Mouse (Mus musculus) gastrocnemius, postnatal 14 days (tissue): ENCODE data around the gene Man1c1. TPM values are rescaled to one million over a fixed set of nuclear protein-coding genes. Genes with fewer than 3 reads are reported as not detected.

Experiments
- DNase-seq: peaks from one replicate; pipeline ENCODE4 v3.0.0; 2021; ENCODE audit warnings: mixed read lengths
- intact Hi-C: fragments of 180-260 bp; cut with DNase I; formaldehyde crosslinking; loops from one replicate; pipeline ENCODE4 v1.15.1; 2025; ENCODE audit warnings: low total_unique reads
- total RNA-seq, 2 experiments: library from RNA; stranded (reverse); gene quantifications; 2 replicates each; pipeline ENCODE4 v1.2.3; 2021

Man1c1 gene
- total RNA-seq, 2 experiments from 2014 or later = 7.9 to 9.5 TPM

DNA sequence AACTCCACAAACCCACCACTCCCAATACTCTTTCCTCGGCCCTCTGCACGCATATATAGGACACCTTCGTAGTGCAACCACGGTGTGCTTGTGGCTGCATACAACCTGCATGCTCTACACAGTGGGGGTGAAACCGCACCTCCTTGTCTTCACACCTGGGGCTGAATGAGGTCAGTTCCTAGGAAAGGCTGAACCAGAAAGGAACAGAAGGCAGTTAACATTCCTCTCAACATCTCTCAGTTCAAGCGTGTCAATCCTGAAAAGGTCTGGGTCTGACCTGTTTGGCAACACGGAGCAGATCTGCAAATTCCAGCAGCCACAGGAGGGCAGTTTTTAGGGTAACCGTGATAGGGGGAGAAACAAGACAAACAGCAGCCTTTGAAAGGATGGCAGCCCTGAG is 21.7 kb downstream of the Man1c1 start:
- intact Hi-C loops = no loop called here
- DNase-seq = no peak

DNA sequence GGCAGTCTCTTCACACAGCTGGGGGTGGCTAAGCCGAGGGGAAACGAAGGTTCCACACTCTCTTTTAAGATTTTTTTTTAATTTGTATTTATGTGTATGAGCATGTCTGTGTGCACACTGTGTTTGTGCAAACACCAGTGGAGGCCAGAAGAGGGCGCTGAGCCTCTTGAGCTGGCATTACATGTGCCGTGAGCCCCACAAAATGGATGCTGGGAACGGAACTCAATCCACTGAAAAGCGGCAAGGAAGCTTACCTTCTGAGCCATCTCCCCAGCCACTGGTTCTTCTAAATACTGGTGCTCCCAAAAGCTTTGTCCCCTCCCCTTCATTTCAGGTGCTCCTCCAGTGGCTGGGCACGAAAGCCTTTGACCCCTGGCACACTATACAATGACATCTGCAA is 22.3 kb downstream of the Man1c1 start:
- DNase-seq = no peak
- intact Hi-C loops = no loop called here

DNA sequence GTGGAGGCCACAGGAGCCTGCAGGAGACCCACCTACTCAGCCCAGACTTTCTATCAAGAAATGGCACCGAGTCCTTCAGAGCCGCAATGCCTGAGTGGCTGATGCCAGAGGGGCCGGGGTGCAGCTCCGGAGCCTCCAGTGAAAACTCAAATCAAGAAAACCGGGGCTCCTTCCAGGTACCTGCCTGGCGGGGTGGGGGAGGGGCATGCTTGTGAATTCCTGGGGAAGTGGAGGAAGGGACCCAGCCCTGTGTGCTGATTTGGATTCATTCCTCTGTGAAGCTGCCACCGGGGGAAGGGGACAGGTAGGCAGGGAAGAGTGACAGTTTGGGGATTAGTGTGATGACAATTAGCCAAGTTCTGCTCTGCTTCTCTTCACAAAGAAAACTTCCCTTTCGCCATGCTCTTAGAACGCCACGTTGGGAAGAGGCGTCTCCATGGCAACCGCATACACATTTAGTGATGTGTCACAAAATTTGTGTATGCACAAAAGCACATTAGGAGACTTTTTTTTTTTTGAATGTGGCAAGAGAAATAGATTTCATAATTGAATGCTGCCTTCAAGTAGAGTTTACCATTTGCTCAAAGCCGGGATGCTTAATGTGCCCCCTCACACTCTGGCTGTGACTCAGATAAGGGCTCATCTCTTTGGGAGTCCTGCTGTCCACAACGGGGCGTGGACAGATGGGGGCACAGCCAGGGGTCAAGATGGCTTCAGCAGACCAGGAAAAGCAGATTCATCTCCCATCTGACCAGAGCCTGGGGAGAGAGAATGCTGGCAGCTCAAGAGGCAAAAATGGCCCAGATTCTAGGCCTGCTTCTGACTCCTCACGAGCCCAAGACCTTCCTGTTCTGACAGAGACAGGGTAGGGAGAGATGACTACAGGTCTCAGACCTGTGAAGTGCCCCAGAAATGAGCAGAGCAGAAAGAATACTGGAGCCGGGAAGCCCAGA is 26.3 kb downstream of the Man1c1 start:
- DNase-seq = no peak

GRCm38 (mm10) chr4:134675800-134676199 is 28.3 kb downstream of the Man1c1 start:
- DNase-seq = no peak
- intact Hi-C loops = no loop called here

More for the DNA sequence above, 26.3 kb downstream of the Man1c1 start:
- intact Hi-C loops = no loop called here

DNA sequence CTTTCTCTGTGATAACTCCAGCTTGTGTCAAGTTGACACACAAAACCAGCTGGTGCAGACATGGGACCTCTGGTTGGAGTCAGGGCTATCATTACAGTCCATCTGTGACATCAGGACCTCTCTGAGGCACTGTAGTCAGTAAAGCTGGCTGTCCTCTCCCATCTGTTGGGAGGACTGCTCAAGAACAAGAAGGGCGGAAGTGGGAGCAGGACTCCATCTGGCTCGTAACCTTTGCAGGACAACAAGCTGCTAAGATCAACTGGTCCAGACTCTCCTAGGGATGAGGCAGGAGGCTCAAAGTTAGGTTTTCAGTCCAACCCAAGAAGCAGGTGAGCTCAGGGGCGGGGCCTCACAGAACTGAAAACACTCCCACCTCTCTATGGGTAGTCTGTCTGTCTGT is 29.1 kb downstream of the Man1c1 start:
- intact Hi-C loops = no loop called here
- no peak for DNase-seq

- intact Hi-C loops = no loop called here
- peak; percentile 68 for DNase-seq
Measured at GRCm38 (mm10) chr4:134673882-134674463, 30.1 kb downstream of the Man1c1 start.

- DNase-seq = no peak
- intact Hi-C loops = no loop called here
Measured at GRCm38 (mm10) chr4:134673151-134673550, 30.9 kb downstream of the Man1c1 start.

- intact Hi-C loops = no loop called here
- DNase-seq = no peak
Measured at GRCm38 (mm10) chr4:134672326-134672725, 31.8 kb downstream of the Man1c1 start.

- DNase-seq = no peak
- intact Hi-C loops = no loop called here
Measured at GRCm38 (mm10) chr4:134671660-134672173, 32.4 kb downstream of the Man1c1 start.

- intact Hi-C loops = no loop called here
- DNase-seq = no peak
Measured at GRCm38 (mm10) chr4:134669742-134670354, 34.2 kb downstream of the Man1c1 start.

- intact Hi-C loops = no loop called here
Measured at GRCm38 (mm10) chr4:134668355-134669028, 35.6 kb downstream of the Man1c1 start.

GRCm38 (mm10) chr4:134666391-134666790 is 37.7 kb downstream of the Man1c1 start:
- DNase-seq = no peak
- intact Hi-C loops = no loop called here

More at GRCm38 (mm10) chr4:134668355-134669028, 35.6 kb downstream of the Man1c1 start:
- no peak for DNase-seq

- no peak for DNase-seq
- intact Hi-C loops = no loop called here
Measured at GRCm38 (mm10) chr4:134663052-134663451, 41.0 kb downstream of the Man1c1 start.

DNA sequence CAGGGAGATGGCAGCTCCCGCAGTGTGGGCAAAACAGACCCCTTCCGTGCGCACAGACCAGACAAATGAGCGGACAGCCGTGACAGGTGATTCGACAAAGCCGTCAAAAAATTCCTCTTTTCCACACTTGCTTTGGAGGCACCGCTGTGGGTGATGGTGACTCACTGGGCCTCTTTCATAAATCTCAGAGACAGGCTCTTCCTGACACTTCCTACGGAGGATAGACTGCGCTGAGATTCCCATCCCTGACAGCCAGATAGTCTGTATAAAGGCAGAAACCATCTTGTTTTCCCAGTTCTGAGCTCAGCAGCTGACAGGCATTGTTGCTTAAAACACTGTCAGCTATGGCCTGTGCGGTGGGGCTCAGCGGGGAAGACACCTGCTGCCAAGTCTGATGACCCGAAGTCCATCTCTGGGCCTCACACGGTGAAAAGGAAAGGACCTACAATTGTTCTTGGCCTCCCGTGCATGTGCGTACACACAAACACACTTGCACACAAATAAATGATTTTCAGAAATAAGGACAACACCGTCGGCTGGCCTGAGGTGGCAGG is 43.4 kb downstream of the Man1c1 start:
- intact Hi-C loops = no loop called here
- DNase-seq = no peak

GRCm38 (mm10) chr4:134659354-134660301 is 44.5 kb downstream of the Man1c1 start:
- DNase-seq = no peak
- intact Hi-C loops = no loop called here

DNA sequence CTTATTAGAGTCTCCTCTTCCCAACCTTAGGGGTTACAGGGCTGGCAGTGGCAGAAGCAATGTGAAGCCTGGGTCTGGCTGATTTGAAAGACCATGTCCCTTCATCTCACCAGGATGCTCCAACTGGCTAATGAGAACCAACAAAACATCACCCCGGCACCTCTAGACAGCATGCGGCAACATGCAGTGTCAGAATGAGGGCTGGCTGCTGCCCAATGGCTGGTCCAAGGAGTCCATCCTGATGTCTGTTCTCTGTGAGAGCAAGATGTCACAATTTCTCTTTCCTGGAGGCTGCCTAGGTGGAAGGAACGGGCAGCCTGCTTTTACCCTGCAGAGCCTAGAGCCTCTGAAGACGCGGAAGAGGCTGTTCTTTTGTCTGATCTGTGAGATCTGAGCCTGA is 46.6 kb downstream of the Man1c1 start:
- DNase-seq = no peak
- intact Hi-C loops = no loop called here

GRCm38 (mm10) chr4:134654391-134654790 is 49.7 kb downstream of the Man1c1 start:
- DNase-seq = no peak

DNA sequence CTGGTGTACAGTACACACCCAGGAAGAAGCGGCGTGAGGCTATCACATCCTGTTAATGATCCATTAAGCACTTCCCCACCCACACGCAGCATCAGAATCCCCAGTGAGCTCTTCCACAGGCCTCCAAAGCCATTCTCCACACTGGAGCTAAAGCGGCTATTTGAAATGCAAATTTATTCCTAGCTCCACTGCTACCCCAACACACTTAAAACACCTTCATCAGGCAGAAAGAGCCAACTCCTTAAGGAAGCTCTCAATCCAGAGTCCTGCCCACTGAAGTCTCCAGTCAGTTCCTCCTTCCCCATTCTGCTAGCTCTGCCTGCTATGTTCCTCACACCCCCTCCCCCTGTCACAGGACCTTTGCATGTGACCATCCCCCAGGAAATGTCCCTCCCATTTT is 51.4 kb downstream of the Man1c1 start:
- intact Hi-C loops = no loop called here
- DNase-seq = no peak

More at GRCm38 (mm10) chr4:134654391-134654790, 49.7 kb downstream of the Man1c1 start:
- intact Hi-C loops = no loop called here
